Mouse (Mus musculus) testis, adult 2 months (tissue): ENCODE measurements around the gene Gpr55. TPM values are rescaled to one million over a fixed set of nuclear protein-coding genes. Genes with fewer than 3 reads are reported as not detected.

Experiments
- H3K27ac ChIP-seq: fragments of 200-500 bp; 2 replicates; pipeline ENCODE4 v1.5.1; 2012; ENCODE audit warnings: low read depth, low read length; ENCODE audit not compliant: control insufficient read depth, insufficient read depth
- H3K27me3 ChIP-seq: fragments of 200-500 bp; 2 replicates; pipeline ENCODE4 v1.6.1; 2012; ENCODE audit warnings: mild to moderate bottlenecking, low read length, moderate library complexity; ENCODE audit not compliant: control insufficient read depth, insufficient read depth
- H3K36me3 ChIP-seq: fragments of 200-500 bp; 2 replicates; pipeline ENCODE4 v1.6.1; 2012; ENCODE audit warnings: mild to moderate bottlenecking, low read length; ENCODE audit not compliant: control insufficient read depth, insufficient read depth
- H3K4me1 ChIP-seq: fragments of 200-500 bp; 2 replicates; pipeline ENCODE4 v1.6.1; 2012; ENCODE audit warnings: low read length; ENCODE audit not compliant: control insufficient read depth, insufficient read depth
- H3K4me3 ChIP-seq: fragments of 200-500 bp; 2 replicates; pipeline ENCODE4 v1.5.1; 2012; ENCODE audit warnings: low read depth, mild to moderate bottlenecking, low read length, moderate library complexity, mixed read lengths; ENCODE audit not compliant: control insufficient read depth
- CTCF ChIP-seq: fragments of 200-500 bp; IDR thresholded peaks from 2 replicates; pipeline ENCODE4 v1.5.1; 2012; ENCODE audit warnings: low read depth, mild to moderate bottlenecking, inconsistent platforms, low read length, moderate library complexity; ENCODE audit not compliant: control insufficient read depth, insufficient read depth, insufficient replicate concordance
- POLR2A ChIP-seq: fragments of 200-500 bp; IDR thresholded peaks from 2 replicates; pipeline ENCODE4 v1.6.1; 2012; ENCODE audit warnings: low read depth, mild to moderate bottlenecking, inconsistent platforms, low read length, moderate library complexity; ENCODE audit not compliant: control insufficient read depth
- polyA plus RNA-seq: library from polyadenylated mRNA; depleted of rRNA; stranded (reverse); fragments of >200 nt; gene quantifications from 2 replicates; pipeline ENCODE4 v1.2.3, GENCODE M21; 2012

Gpr55 gene
- polyA plus RNA-seq, 1 experiment, result 5.2 TPM

DNA sequence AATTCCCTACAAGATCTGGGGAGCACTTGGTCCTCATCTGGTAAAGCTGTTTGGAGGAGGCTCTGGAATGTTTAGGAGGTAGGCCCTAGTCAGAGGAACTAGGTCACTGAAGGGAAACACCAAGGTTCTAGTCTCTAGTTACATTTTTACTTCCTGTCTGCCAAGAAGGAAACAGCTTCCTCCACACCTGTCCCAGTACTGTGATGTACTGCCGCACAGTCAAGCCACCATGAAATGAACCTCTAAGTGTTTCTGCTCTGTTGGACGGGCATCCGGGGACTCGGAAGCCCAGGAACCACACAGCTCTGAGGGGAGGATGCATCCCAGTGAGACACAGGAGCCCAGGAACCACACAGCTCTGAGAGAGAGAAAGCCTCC is 32.1 kb downstream of the Gpr55 start:
- Histone ChIP-seq H3K4me1 (peaks cover 16% of the 10 kb centered on the region), H3K27ac (no peak overlapping the region), H3K4me3 (no peak overlapping the region), H3K27me3 (no peaks in the 10 kb centered on the region), H3K36me3 (no peaks in the 10 kb centered on the region)
- TF ChIP-seq POLR2A, result no peak
- no peak for TF ChIP-seq CTCF

DNA sequence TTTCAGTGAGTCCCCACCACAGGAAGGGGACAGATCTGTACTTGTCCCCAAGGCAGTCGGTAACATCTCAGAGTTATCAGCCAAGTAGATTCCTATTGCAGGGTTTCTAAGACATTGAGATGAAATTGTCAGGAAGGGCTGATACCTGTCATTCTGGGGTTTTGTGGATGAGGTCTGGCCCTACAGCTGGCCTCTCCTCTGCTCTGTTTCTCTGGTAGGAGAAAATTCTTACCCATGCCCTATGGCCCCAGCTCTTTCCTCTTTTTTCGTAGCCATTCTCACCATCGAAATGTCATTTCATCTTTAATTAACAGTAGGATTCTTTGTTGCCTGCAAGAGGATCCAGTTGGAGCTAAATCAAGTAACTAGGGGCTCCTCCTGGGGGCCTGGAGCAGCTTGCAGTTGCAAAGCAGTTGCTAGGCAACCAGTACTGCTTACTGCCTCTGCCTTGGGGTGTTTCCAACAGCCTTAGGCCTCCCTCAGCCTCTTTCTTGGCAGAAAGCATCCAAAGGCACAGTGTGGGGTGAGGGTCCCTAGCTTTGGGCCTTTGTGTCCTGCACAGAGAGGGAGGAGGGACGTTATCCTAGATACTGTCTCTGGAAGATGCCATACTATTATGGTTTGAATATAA is 32.6 kb downstream of the Gpr55 start, which contains the start of gene 4933407L21Rik:
4933407L21Rik (plus strand) TSS at position 427 of the 631 bp plus-strand sequence.
- Histone ChIP-seq H3K27me3 (no peaks in the 10 kb centered on the region), H3K4me1 (peaks cover 12% of the 10 kb centered on the region), H3K4me3 (no peak within 1 kb of the TSS), H3K27ac (no peak within 1 kb of the TSS), H3K36me3 (no peaks in the 10 kb centered on the region)
- TF ChIP-seq CTCF (no peak), POLR2A (no peak)

- H3K27me3 ChIP-seq, result no peaks in the 10 kb centered on the region
- H3K27ac ChIP-seq, result no peak overlapping the region
- TF ChIP-seq POLR2A (no peak), CTCF (no peak)
- H3K4me3 ChIP-seq, result no peak overlapping the region
- H3K4me1 ChIP-seq, result peaks cover 13% of the 10 kb centered on the region
- no peaks in the 10 kb centered on the region for H3K36me3 ChIP-seq
Observed at GRCm38 (mm10) chr1:85925183-85925582, 35.6 kb downstream of the Gpr55 start.

DNA sequence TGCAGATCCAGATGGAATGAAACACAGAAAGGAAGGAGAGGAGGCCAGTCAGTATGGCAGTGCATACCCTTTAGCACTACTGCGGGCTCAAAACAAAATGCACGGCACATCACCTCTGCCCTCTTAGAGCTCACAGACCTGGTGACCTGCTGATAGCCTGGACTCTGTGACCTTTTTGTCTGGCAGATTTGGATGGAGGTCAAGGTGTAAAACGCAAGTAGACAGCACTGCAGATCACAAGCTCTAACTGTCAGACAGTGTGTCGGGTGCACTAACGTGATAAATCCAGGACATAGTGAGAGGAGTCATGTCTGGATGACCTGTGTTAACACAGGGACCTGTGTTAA is 38.0 kb downstream of the Gpr55 start:
- no peaks in the 10 kb centered on the region for H3K27me3 ChIP-seq
- no peaks in the 10 kb centered on the region for H3K36me3 ChIP-seq
- TF ChIP-seq CTCF (no peak), POLR2A (no peak)
- H3K27ac ChIP-seq, result no peak overlapping the region
- H3K4me3 ChIP-seq, result no peak overlapping the region
- H3K4me1 ChIP-seq, result 0 out of 2 replicates have a peak, but pooled peaks cover 2% of the 10 kb centered on the region

- Histone ChIP-seq H3K27me3 (no peaks in the 10 kb centered on the region), H3K4me3 (no peak overlapping the region), H3K4me1 (peaks cover 2% of the 10 kb centered on the region; the same call in 1 of the 2 replicates), H3K36me3 (no peaks in the 10 kb centered on the region), H3K27ac (no peak overlapping the region)
- TF ChIP-seq CTCF (no peak), POLR2A (no peak)
Observed at GRCm38 (mm10) chr1:85922127-85922864, 38.5 kb downstream of the Gpr55 start.

DNA sequence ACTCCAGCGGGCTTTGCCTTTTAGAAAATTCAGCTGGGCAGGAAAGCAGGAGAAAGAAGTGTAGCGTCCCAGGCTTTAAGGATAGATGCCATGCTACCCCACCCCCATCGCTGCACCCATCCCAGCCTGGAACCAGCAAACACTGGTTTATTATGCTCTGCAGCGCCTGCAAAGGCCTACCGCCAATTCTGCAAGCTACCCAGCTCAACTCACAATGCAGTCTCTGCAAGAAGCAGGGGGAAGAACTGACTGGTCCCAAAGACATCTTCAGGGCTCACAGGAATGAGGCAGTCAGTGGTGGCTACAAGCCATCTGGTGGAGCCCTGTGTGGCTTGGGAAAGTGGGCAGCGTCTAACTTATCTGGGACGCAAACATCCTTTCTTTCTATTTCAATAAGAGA is 39.1 kb downstream of the Gpr55 start:
- H3K4me3 ChIP-seq, result no peak overlapping the region

DNA sequence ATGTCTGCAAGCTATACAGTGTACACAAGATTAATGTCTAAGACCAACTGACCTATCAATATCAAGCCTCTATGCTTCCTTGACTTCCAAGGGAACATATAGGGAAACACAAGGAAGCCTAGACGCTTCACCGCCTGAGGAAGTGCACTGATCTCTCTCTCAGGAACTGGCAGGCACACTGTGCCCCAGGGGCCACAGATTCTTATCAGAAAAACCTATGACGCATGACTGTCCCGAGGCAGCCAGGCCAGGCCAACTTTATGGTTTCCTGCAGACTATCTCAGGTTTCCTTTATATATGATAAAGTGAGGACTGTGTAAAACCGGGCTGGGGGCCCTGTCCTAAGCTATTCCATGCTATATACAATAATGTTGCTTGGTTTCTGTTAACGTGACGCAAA is 41.2 kb downstream of the Gpr55 start:
- no peaks in the 10 kb centered on the region for H3K27me3 ChIP-seq
- H3K4me1 ChIP-seq, result peaks cover 5% of the 10 kb centered on the region
- no peak overlapping the region for H3K27ac ChIP-seq
- TF ChIP-seq CTCF, result no peak
- no peak for TF ChIP-seq POLR2A
- no peaks in the 10 kb centered on the region for H3K36me3 ChIP-seq
- H3K4me3 ChIP-seq, result no peak overlapping the region

More for the DNA sequence above, 39.1 kb downstream of the Gpr55 start:
- Histone ChIP-seq H3K27me3 (no peaks in the 10 kb centered on the region), H3K4me1 (peaks cover 4% of the 10 kb centered on the region), H3K36me3 (no peaks in the 10 kb centered on the region), H3K27ac (no peak overlapping the region)
- TF ChIP-seq CTCF (no peak), POLR2A (no peak)
